Mouse (Mus musculus) fat pad, adult 2 months (tissue): ENCODE measurements at regions not wholly inside any gene's neighbourhood (a gene's known extent, or its start where the extent isn't known, plus 50 kb on each side); places are given as distances from the start of the nearest gene placed in this dataset.

ENCODE experiments used
- DNase-seq: peaks from one replicate; pipeline ENCODE4 v3.0.0-alpha.2; 2011; ENCODE audit warnings: low read depth, low spot score; ENCODE audit errors: extremely low read depth

- DNase-seq, result no peak
Observed at GRCm38 (mm10) chr2:137608506-137608905, 492.1 kb upstream of the Jag1 start.

DNA sequence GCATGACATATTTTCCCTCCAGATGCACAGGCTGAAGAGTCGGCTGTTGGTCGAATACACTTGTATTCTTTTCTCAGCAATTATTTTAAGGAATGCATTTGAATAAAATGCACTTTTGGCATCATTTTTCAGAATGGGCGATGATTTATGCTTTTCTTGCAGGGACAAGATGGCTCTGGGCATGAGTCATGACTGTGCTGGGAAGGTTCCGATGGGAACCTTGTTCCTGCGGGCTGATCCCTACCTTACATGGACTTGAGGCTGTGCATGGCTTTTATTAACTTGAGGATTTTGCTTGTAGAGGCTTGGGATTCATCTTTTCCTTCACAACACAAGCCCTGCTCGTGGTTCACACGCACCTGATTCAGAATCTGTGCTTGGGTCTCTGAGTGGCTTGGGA lies 481.7 kb upstream of the Jag1 start:
- DNase-seq, result no peak

- DNase-seq, result peak; percentile 26
Observed at GRCm38 (mm10) chr2:137594509-137594908, 478.1 kb upstream of the Jag1 start.

DNA sequence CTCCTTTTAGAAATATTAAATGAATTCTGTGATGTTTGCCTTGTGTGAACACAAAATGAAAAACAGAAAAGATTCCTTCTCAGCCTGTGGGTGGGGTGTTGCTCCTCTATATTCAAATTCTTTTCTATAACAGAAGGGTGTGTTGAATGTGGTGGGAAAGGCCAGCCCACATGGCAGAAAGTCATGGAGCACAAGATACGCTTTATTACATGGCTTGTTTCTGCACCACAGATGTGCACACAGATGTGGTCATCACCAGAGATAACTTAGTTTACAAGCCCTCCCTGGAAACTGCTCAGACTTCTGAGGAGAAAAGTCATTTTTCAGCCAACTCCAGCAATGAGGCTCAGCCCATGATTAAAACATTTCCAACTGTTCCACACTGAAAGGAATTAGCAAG lies 475.1 kb upstream of the Jag1 start:
- no peak for DNase-seq

DNA sequence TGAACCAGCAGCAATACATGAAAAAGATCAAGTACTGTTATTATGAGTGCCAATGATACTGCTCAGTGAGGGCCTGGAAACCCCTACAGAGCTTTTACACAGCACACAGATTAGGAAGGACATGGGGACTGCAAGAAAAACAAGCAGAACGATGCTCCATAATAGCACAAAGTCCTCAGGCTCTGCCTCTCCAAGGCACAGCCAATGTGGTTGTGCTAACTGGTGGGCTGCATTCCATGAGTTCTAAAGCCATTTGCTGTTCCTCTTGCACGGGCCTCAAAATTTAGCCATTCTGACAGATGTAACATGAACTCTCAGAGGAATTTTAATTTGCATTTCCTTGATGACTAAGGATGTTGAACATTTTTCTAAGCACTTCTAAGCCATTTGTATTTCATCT lies 465.0 kb upstream of the Jag1 start:
- DNase-seq, result no peak

DNA sequence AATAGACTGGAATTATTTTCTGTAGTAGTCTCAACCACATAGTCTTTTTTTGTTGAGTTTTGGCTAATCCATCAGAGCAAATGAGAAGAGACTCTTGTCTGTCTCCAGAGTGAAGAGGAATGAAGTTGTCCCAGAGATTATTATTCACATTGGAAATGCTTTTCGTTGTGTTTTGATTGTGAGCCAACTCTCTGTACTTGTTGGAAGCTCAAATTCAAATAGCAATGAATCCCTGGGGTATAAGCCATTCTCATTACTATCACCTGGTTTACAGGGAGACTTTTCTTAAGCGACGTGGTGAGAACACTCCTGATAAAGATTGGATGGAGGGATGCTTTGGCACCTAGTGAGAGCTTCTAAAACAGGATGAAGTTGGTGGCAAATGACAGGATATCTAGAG lies 459.3 kb upstream of the Jag1 start:
- no peak for DNase-seq

- DNase-seq, result no peak
Observed at GRCm38 (mm10) chr2:137574845-137575449, 458.5 kb upstream of the Jag1 start.

DNA sequence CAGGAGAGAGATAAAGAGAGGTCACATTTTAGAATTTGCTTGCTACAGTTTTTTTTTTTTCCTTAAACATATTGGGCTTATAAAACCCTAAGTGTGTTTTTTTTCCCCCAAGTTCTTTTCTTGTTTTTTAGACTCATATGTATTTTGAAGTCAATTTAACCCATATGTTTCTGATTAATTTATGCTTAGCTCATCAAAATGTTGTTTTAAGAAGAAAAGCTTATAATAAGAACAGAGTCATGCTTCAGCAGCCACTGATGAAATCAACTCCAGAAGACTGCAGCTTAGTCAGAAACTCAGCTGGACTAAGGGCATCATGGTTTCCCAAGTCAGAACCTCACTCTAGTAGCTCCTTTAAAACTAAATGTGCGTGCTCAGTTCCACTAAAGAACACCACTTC lies 454.7 kb upstream of the Jag1 start:
- DNase-seq, result no peak

DNA sequence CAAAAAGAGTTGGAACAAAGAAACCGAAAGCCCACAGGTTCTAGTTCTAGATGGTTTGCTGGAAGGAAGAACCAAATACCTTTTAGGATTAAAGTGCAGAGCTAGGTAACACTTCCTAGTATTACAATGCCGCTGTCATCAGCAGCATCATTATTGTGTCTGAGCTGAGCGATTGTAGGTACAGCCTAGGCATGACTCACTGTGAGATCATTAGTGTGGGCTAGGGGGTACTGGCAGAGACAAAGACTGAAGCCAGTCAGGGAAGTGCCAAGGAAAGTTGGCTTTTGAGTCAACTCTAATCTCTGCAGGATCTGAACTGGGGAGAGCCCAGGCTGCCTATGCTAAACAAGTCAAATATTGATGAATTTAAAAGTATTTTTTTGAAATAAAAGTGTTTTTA lies 450.2 kb upstream of the Jag1 start:
- no peak for DNase-seq

DNA sequence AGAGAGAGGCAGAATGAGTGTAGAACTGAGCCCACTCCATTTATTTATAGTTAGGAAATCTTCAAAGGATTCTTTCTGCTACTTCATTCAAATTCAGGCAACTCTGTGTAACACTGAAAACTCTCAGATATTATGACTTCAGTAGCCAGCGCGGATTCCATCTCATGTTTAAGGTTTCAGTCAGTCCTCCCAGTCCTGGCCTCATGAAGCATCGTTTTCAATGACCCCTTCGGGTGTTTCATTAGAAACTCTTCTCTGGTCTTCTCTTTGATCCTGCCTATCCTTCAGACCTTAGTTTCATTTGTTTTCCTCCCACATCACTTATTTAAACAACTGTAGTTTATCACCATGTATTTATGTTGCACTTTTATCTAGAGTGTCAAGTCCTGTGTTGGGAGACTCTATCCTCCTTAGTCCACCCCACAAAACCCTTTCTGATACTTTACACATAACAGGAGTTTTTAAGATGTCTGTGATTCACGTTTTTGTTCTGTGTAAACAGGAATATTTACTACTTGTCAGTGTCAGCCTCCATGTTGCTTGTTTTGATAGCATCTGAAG lies 447.7 kb upstream of the Jag1 start:
- DNase-seq, result no peak

DNA sequence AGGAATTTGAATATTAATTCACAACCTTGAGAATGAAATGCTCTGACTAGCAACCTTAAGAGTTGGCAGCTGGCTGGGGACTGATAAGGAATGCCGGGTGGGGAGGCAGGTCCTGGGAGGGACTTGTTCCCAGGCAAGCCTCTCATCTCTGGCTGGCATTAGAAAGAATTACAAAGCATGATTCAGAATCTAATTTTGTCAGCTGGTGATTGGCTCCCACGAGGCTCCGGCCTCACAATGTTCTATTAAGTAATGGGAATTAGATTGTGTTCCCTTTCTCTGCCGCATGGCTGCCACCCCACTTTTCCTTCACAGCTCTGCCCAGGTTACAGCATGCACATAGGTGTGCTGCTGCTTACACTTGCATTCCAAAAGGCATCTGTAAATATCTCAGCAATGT lies 443.9 kb upstream of the Jag1 start:
- no peak for DNase-seq

GRCm38 (mm10) chr2:137553871-137554270 lies 437.4 kb upstream of the Jag1 start:
- DNase-seq, result no peak

DNA sequence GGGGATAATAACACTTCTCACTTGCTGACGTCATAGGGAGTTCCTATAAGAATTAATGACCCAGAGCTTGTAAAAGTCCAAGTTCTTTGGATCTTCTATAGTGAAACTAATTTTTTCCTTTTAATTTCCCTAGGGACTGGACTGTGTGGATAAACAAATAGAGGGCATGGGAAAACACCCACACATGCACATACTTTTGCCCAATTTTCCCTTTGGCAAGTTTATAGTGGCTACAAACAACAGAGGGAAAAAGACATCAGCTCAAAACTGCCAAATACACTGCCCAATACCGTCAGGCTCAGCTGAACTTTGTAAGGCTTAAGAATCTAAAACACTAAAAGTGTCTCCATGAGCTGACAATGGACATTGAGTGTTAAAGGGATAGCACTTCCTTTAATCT lies 420.1 kb upstream of the Jag1 start:
- no peak for DNase-seq

- DNase-seq, result no peak
Observed at GRCm38 (mm10) chr2:137516271-137516670, 399.8 kb upstream of the Jag1 start.

- DNase-seq, result no peak
Observed at GRCm38 (mm10) chr2:137515043-137515442, 398.6 kb upstream of the Jag1 start.

DNA sequence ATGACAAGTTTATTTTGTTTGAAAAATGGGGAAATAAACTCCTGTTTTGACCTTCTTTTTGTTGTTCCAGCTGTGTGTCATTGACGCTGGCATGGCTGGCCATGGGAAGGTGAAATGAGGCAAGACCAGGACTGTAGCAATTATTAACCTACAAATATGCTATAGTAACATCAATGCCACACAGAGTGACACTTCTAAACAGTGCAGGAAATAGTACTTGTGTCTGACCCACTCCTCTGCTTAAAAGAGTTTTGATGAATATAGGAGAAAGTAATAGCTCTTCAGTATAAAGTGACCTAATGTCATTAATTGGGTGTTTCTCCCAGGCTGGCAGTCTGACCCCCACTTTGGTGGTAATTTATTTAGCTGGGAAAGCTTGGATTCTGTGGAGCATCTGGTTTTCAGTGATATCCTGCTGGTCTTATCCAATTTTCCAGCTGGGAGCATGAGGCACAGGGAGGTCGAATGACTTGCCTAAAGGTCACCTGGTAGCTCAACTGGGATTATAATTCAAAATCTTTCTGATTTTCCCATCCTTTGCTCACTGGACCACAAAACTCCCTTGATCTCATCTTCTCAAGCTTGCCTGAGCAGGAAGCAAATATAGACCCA lies 397.6 kb upstream of the Jag1 start:
- no peak for DNase-seq

GRCm38 (mm10) chr2:137510671-137511235 lies 394.3 kb upstream of the Jag1 start:
- no peak for DNase-seq

GRCm38 (mm10) chr2:137501236-137501635 lies 384.8 kb upstream of the Jag1 start:
- no peak for DNase-seq

- no peak for DNase-seq
Observed at GRCm38 (mm10) chr2:137497616-137498015, 381.2 kb upstream of the Jag1 start.

GRCm38 (mm10) chr2:137493600-137493999 lies 377.2 kb upstream of the Jag1 start:
- DNase-seq, result no peak

DNA sequence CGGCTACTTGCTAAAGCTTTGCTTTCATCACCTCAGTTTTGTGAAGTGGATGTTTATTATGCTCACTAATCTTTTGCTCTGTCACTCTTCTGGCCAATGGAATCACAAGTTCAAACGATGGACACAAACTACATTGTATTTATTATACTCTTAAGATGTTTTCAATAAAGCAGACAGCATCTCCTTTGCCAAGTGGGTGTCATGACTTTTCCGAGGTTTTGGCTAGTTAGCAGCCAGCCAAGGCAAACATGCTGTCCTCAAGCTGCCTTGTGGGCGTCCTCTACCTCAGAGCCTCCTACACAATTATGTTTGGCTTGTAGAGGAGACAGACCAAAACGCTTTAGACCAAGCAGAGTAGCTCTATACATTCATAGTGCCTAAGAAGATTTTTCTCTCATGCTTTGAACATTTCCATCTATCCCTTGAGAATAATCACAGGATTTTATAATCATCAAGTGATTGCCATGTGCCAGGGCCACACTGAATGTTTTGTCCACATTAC lies 372.8 kb upstream of the Jag1 start:
- no peak for DNase-seq

- DNase-seq, result no peak
Observed at GRCm38 (mm10) chr2:137468769-137469168, 352.3 kb upstream of the Jag1 start.
